9 mouse cellular contexts compared by ENCODE assay signal in the genomic region with DNA sequence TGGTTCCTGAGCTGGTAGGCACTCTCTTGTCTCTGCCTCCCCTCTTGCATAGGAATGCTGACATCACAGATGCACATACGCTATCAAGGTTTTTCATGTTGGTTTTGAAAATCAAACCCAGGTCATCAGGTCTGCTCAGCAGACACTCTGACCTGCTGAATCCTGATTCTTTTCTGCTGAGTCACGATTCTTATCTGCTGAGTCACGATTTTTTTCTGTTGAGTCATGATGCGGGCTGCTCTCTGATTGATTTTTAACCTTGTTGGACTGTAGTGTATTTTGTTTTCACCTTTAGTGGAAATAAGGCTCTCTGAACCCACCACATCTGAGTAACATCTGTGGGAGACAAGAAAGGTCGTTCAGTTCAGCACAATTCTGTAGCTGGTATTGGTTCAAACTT.
"Had no signal": no experiment of that assay in that cellular context is flagged by ENCODE, and none has a peak within 500 bp of the region (broad histone marks: within the 10 kb centered on the region; RNA-seq: fewer than 3 reads in every experiment).

No protein-coding gene starts in this region.

- H3K4me2 ChIP-seq: limb, embryonic 15.5 days; liver, embryonic 13.5 days; midbrain, embryonic 13.5 days had no signal

- H3K36me3 ChIP-seq: limb, embryonic 15.5 days; liver, embryonic 13.5 days; midbrain, embryonic 13.5 days had no signal

- DNase-seq: kidney, postnatal 25 days; liver, embryonic 13.5 days; lung, adult 18-20 months; right cerebral cortex, adult 18-20 months; right cerebral cortex, postnatal 25 days had no signal

- H3K4me1 ChIP-seq: limb, embryonic 15.5 days; liver, embryonic 13.5 days; midbrain, embryonic 13.5 days had no signal

- H3K27ac ChIP-seq: left cerebral cortex, adult 2 months; limb, embryonic 15.5 days; liver, embryonic 13.5 days; midbrain, embryonic 13.5 days; stomach, postnatal 0 days had no signal

- ATAC-seq: midbrain, embryonic 13.5 days had no signal

- H3K9me3 ChIP-seq: limb, embryonic 15.5 days; liver, embryonic 13.5 days; midbrain, embryonic 13.5 days had no signal

- H3K27me3 ChIP-seq: limb, embryonic 15.5 days; liver, embryonic 13.5 days; midbrain, embryonic 13.5 days had no signal

- H3K9ac ChIP-seq: limb, embryonic 15.5 days; liver, embryonic 13.5 days; midbrain, embryonic 13.5 days had no signal

- H3K4me3 ChIP-seq: left cerebral cortex, adult 2 months; limb, embryonic 15.5 days; liver, embryonic 13.5 days; midbrain, embryonic 13.5 days had no signal
